Mouse (Mus musculus) liver, adult 2 months (tissue): ENCODE measurements around the gene Gramd1c.

Experiments
- CTCF ChIP-seq: fragments of 200-500 bp; IDR thresholded peaks from 2 replicates; pipeline ENCODE4 v1.5.1; 2011; ENCODE audit warnings: low read depth, low read length, control low read depth
- POLR2A ChIP-seq: fragments of 200-500 bp; IDR thresholded peaks from 2 replicates; pipeline ENCODE4 v1.6.1; 2011; ENCODE audit warnings: low read length, control low read depth; ENCODE audit not compliant: insufficient read depth; ENCODE audit errors: extremely low read depth

DNA sequence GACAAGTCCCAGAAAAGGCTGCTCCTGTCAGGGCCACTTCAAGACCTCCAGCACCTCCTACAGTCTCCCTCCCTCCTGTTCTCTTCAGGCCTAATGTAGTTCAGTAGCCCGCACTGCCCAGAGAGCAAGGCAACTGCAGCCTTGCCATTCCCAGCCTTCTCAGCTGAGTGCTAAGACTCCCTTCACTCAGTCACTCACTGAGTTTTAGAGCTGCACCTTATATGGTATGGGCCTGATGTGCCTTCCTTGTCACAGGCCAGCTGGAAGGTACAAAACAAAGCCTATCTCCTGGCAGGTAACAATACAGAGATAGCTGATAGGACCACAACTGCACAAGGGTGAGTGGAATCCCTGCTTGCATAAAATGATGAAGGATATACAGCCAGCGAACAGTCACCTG lies 90.8 kb downstream of the Gramd1c start:
- TF ChIP-seq CTCF (no peak), POLR2A (no peak)
